Mouse (Mus musculus): ENCODE results near the gene Etv4. TPM values are rescaled to one million over a fixed set of nuclear protein-coding genes. Genes with fewer than 3 reads are reported as not detected.

The Etv4 gene
- polyA plus RNA-seq, 1 experiment from 2014 or later: 12.6 TPM

- H3K27me3 ChIP-seq (ENCODE audit: control insufficient read depth, insufficient read depth, low read length): no peaks in the 10 kb centered on the region
- H3K27ac ChIP-seq: no peak overlapping the region
- ATAC-seq (ENCODE audit: low FRiP score): no peak
- H3K4me2 ChIP-seq (replicated peaks): no peak overlapping the region
- H3K4me3 ChIP-seq (replicated peaks; ENCODE audit: low read length): no peak overlapping the region
- H3K9me3 ChIP-seq (ENCODE audit: control insufficient read depth, low read length): no peaks in the 10 kb centered on the region
- H3K9ac ChIP-seq: no peak overlapping the region
- no peaks in the 10 kb centered on the region for H3K4me1 ChIP-seq (replicated peaks; ENCODE audit: control insufficient read depth, insufficient read depth, low read length)
- WGBS: 97% methylated on average over 8 of the region's 8 CpGs
- H3K36me3 ChIP-seq (replicated peaks; ENCODE audit: control insufficient read depth, insufficient read depth): peaks cover 98% of the 10 kb centered on the region
- DNase-seq (ENCODE audit: low spot score): no peak
Observed at GRCm38 (mm10) chr11:101756616-101757015, 28.6 kb downstream of the Etv4 start.

GRCm38 (mm10) chr11:101733596-101733995 is 51.6 kb downstream of the Etv4 start:
- Histone ChIP-seq H3K36me3 (replicated peaks; ENCODE audit: control insufficient read depth, insufficient read depth) (peaks cover 41% of the 10 kb centered on the region), H3K4me3 (replicated peaks; ENCODE audit: low read length) (peak overlapping the region; percentile 84), H3K9ac (peak overlapping the region; percentile 83), H3K4me2 (replicated peaks) (peak overlapping the region; percentile 87), H3K9me3 (ENCODE audit: control insufficient read depth, low read length) (no peaks in the 10 kb centered on the region), H3K27ac (0 out of 2 replicates have a peak overlapping the region, but pooled peaks have one; percentile 27), H3K4me1 (replicated peaks; ENCODE audit: control insufficient read depth, insufficient read depth, low read length) (peaks cover 10% of the 10 kb centered on the region), H3K27me3 (ENCODE audit: control insufficient read depth, insufficient read depth, low read length) (no peaks in the 10 kb centered on the region)
- no peak for ATAC-seq (ENCODE audit: low FRiP score)
- DNase-seq (ENCODE audit: low spot score): no peak
- WGBS: 40% methylated on average over 9 of the region's 9 CpGs

GRCm38 (mm10) chr11:101732518-101733440 is 52.4 kb downstream of the Etv4 start, which contains the start of gene Dhx8:
Gene Dhx8, plus strand, starts transcription at chr11:101732919.
- ATAC-seq (ENCODE audit: low FRiP score): peak; percentile 96
- H3K27ac ChIP-seq: 0 out of 2 replicates have a peak within 1 kb of the TSS, but pooled peaks have one; percentile 27
- 1% methylated on average over 51 of the region's 51 CpGs for WGBS

GRCm38 (mm10) chr11:101729308-101729707 is 55.9 kb downstream of the Etv4 start:
- DNase-seq (ENCODE audit: low spot score) (no peak), ATAC-seq (ENCODE audit: low FRiP score) (no peak)
- H3K27me3 ChIP-seq (ENCODE audit: control insufficient read depth, insufficient read depth, low read length): no peaks in the 10 kb centered on the region
- no peaks in the 10 kb centered on the region for H3K9me3 ChIP-seq (ENCODE audit: control insufficient read depth, low read length)
- no peak overlapping the region for H3K27ac ChIP-seq
- no peaks in the 10 kb centered on the region for H3K36me3 ChIP-seq (replicated peaks; ENCODE audit: control insufficient read depth, insufficient read depth)
- no peak overlapping the region for H3K9ac ChIP-seq
- H3K4me1 ChIP-seq (replicated peaks; ENCODE audit: control insufficient read depth, insufficient read depth, low read length): peaks cover 10% of the 10 kb centered on the region
- 74% methylated on average over 3 of the region's 3 CpGs for WGBS
- no peak overlapping the region for H3K4me2 ChIP-seq (replicated peaks)
- no peak overlapping the region for H3K4me3 ChIP-seq (replicated peaks; ENCODE audit: low read length)

More at GRCm38 (mm10) chr11:101732518-101733440, 52.4 kb downstream of the Etv4 start, which contains the start of gene Dhx8:
- Histone ChIP-seq H3K36me3 (replicated peaks; ENCODE audit: control insufficient read depth, insufficient read depth) (peaks cover 33% of the 10 kb centered on the region), H3K4me1 (replicated peaks; ENCODE audit: control insufficient read depth, insufficient read depth, low read length) (peaks cover 10% of the 10 kb centered on the region), H3K4me2 (replicated peaks) (peak within 1 kb of the TSS; percentile 87), H3K9me3 (ENCODE audit: control insufficient read depth, low read length) (no peaks in the 10 kb centered on the region), H3K9ac (peak within 1 kb of the TSS; percentile 83), H3K27me3 (ENCODE audit: control insufficient read depth, insufficient read depth, low read length) (no peaks in the 10 kb centered on the region), H3K4me3 (replicated peaks; ENCODE audit: low read length) (peak within 1 kb of the TSS; percentile 84)
- peak; percentile 99 for DNase-seq (ENCODE audit: low spot score)

GRCm38 (mm10) chr11:101726765-101727164 is 58.4 kb downstream of the Etv4 start:
- Histone ChIP-seq H3K4me3 (replicated peaks; ENCODE audit: low read length) (no peak overlapping the region), H3K9ac (0 out of 2 replicates have a peak overlapping the region, but pooled peaks have one; percentile 4), H3K27me3 (ENCODE audit: control insufficient read depth, insufficient read depth, low read length) (no peaks in the 10 kb centered on the region), H3K4me1 (replicated peaks; ENCODE audit: control insufficient read depth, insufficient read depth, low read length) (no peaks in the 10 kb centered on the region), H3K9me3 (ENCODE audit: control insufficient read depth, low read length) (no peaks in the 10 kb centered on the region), H3K27ac (peak overlapping the region; percentile 26; the same call in 1 of the 2 replicates), H3K36me3 (replicated peaks; ENCODE audit: control insufficient read depth, insufficient read depth) (no peaks in the 10 kb centered on the region), H3K4me2 (replicated peaks) (no peak overlapping the region)
- DNase-seq (ENCODE audit: low spot score) (no peak), ATAC-seq (ENCODE audit: low FRiP score) (no peak)
- 28% methylated on average over 2 of the region's 2 CpGs for WGBS

GRCm38 (mm10) chr11:101725043-101725442 is 60.1 kb downstream of the Etv4 start:
- no peak for ATAC-seq (ENCODE audit: low FRiP score)
- Histone ChIP-seq H3K27me3 (ENCODE audit: control insufficient read depth, insufficient read depth, low read length) (no peaks in the 10 kb centered on the region), H3K36me3 (replicated peaks; ENCODE audit: control insufficient read depth, insufficient read depth) (no peaks in the 10 kb centered on the region), H3K4me3 (replicated peaks; ENCODE audit: low read length) (no peak overlapping the region), H3K4me1 (replicated peaks; ENCODE audit: control insufficient read depth, insufficient read depth, low read length) (no peaks in the 10 kb centered on the region), H3K27ac (no peak overlapping the region), H3K9ac (no peak overlapping the region), H3K4me2 (replicated peaks) (no peak overlapping the region), H3K9me3 (ENCODE audit: control insufficient read depth, low read length) (no peaks in the 10 kb centered on the region)
- DNase-seq (ENCODE audit: low spot score): no peak
- 79% methylated on average over 8 of the region's 8 CpGs for WGBS

- H3K9ac ChIP-seq: no peak overlapping the region
- DNase-seq (ENCODE audit: low spot score): no peak
- 85% methylated on average over 21 of the region's 21 CpGs for WGBS
- no peak overlapping the region for H3K4me2 ChIP-seq (replicated peaks)
- H3K4me1 ChIP-seq (replicated peaks; ENCODE audit: control insufficient read depth, insufficient read depth, low read length): 0 out of 2 replicates have a peak, but pooled peaks cover 9% of the 10 kb centered on the region
- H3K4me3 ChIP-seq (replicated peaks; ENCODE audit: low read length): no peak overlapping the region
- no peaks in the 10 kb centered on the region for H3K36me3 ChIP-seq (replicated peaks; ENCODE audit: control insufficient read depth, insufficient read depth)
- H3K9me3 ChIP-seq (ENCODE audit: control insufficient read depth, low read length): no peaks in the 10 kb centered on the region
- ATAC-seq (ENCODE audit: low FRiP score): no peak
- no peak overlapping the region for H3K27ac ChIP-seq
- H3K27me3 ChIP-seq (ENCODE audit: control insufficient read depth, insufficient read depth, low read length): no peaks in the 10 kb centered on the region
Observed at GRCm38 (mm10) chr11:101719986-101720520, 65.1 kb downstream of the Etv4 start.
